Mouse (Mus musculus) heart, adult 9 months (tissue): ENCODE measurements at regions not wholly inside any gene's neighbourhood (a gene's known extent, or its start where the extent isn't known, plus 50 kb on each side); places are given as distances from the start of the nearest gene placed in this dataset.
A peak's percentile ranks its signal among the peaks of the same experiment; 100 is the strongest.
"Not testable (repeated sequence)": the region's sequence is repeated elsewhere in the genome, so short reads cannot be mapped to it uniquely, and the experiment has no call there.

ENCODE experiments used
- DNase-seq, 2 experiments: peaks; one replicate each; pipeline ENCODE4 v3.0.0; 2022; ENCODE audit warnings: low spot score in 2 of 2

DNA sequence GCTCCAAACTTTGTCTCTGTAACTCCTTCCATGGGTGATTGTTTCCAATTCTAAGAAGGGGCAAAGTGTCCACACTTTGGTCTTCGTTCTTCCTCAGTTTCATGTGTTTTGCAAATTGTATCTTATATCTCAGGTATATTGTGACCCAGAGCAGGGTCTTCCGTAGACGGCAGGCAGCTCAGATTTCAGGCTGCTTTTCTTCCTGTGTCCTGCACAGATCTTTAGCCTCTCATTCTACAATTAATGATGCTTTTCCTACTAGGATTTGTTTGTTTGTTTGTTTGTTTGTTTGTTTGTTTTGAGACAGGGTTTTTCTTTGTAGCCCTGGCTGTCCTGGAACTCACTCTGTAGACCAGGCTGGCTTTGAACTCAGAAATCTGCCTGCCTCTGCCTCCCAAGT, 69.0 kb upstream of the Cpsf6 start:
- DNase-seq, result not testable (repeated sequence)

DNA sequence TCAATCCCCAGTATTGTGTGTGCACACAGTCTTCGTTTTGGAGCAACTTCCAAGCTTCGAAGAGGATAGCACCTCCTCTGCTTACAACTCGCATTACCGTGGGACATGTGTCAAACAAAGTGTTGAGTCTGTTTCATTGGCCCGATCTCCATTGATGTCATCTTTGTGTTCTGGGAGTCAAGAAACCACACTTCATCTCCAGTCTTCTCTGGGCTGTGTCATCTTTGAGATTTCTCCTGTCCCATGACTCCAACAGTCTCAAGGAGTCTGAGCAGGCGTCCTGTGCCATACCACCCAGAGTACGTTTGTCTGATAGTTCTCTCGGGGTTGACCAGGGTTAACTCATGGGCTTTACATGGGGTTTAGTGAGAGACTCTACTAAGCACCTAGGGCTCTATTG, 67.8 kb upstream of the Cpsf6 start:
- no peak for DNase-seq

DNA sequence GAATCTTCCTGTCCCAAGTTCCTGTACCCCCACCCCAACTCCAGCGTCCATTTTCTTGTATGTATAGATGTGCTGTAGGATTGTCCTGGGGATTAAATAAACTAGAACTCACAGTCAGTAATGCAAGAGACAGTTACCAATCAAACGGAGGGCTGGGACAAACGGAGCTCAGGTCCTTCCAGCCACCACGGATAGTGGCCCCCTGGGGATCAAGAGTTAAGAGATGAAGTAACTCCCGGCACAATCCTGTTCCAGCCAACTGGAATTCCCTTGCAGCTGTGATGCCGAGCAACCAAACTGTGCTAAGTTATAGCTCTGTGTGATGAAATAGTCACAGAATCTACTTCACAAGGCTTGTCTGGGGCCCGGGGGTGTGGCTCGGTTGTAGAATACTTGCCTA, 67.4 kb upstream of the Cpsf6 start:
- DNase-seq, result no peak

DNA sequence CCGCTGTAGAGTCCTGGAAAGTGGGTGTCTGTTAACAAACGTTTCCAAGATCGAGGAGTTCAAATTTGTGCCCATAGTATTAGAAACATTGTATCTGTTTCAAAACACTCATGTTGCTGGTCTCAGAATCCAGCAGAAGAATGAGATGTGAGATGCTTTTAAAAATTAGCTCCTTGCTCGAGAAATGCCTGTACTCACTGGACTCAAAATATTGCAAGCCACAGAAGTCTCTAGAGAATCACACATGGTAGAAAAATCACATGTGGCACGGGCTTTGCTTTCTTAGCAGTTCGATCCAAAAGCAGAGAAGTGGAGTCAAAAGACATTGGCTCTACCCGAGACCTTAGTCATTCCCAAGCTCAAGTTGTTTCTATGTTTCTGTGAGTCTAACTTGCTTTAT, 67.0 kb upstream of the Cpsf6 start:
- DNase-seq, result no peak

DNA sequence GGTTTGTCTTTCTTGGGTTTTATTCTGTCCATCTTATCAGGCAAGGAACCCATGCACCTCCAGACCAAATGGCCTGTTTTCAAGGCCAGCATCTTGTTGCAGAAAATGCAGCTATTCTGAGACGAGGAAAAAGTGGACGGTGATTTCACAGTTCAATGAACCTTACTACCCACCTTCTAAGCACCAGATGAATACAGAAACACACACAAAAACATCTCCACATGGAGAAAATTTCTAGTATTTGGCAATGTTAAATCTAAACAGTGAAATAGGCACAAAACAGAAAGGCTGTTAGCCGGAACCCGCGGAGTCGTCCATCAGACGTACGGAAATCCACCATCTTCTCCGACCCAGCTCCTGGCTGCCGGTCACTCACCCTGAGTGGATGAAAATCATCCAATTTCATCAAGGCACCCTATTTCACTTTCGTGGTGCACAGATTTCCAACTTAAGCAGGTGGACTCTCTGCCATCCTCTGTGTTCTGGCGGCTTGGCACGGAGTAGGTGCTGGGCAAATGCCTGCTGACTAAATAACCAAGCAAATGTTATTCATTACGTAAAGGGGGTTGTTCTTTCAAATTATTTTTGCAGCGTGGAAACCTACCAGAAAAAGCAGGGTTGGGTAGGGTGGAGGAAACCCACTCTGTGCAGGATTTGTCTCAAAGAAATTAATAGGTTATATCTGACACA, 66.1 kb upstream of the Cpsf6 start:
- no peak for DNase-seq

DNA sequence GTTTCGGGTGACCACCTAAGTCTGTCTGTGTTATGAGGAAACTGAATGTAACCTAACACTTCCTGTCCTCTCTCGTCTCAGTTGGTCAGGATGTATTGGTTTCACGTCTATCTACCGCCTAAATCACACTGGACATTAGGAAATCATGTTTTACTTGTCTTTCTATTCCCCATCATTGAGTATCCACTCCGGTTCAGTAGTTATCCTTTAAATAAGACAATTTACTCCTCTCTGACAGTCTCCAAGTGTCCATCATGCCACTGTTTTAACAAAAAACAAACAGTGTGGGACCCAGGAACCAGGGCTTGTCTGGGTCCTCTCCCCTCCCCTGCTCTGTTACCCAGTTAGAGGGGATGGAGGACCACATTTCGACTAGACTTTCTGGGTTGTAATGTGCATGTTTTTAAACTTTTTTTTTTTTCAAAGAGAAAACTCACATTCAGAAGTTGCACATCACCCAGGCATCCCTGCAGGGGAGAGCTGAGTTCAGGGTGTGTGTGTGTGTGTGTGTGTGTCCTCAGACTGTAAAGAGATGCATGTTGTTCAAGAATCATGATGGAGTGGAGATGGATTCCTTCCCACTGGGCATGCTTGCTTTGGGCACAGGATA, 65.5 kb upstream of the Cpsf6 start:
- no peak for DNase-seq

DNA sequence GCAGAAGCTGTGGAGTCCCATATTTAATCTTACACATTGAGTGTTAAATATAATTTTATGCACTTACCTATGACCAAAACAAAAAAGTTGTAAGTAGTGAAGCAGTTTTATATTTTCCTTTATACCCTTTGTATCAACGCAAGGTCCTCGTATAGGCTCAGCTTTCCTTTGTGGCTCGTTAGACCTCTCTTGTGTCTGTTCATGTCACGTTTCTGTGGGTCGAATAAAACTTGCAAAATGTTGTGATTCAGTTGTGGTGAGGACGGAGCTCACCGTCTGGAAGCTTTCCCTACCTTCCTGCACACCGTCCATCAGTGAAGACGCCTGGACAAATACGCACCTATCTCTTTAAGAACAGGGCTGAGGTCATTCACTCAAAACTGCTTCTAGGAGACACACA, 64.9 kb upstream of the Cpsf6 start:
- no peak for DNase-seq

DNA sequence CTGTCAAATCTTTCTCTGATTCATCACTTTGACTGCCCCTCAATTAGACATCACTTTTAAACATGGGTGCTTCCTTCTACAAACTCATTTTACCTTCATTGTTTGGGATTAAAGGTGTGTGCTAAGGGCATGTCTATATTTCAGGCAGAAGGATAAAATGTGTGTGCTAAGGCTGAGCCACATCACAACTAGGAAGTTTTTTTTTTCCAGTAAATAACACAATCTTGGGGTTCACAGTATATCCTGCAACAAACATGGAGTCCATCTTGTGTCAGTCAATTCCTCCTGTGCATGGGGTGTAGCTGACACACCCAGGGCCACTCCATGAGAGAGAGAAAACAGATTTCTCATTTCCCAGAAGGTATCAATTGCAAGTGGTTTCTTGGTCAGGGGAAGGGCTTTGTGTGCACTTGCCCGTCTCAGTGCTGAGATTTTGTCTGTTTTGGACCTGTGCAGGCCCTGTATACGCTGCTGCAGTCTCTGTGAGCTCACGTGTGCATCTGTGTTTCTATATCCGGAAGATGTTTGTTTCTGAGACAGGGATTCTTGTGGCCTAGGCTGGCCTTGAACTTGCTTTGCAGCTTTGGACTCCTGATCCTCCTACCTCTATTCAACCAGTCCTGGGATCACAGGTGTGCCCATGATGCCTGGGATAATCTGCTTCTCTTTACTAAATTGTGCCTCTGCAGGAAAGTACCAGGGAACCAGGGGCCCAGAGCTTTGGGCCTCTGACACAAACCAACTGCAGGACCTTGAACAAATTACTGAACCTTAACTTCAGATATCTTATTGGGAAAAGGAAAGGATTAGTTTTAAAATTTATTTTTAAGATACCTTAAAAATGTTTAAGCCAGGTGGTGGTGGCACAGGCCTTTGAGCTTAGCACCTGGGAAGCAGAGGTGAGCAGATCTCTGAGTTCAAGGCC, 63.9 kb upstream of the Cpsf6 start:
- no peak for DNase-seq

DNA sequence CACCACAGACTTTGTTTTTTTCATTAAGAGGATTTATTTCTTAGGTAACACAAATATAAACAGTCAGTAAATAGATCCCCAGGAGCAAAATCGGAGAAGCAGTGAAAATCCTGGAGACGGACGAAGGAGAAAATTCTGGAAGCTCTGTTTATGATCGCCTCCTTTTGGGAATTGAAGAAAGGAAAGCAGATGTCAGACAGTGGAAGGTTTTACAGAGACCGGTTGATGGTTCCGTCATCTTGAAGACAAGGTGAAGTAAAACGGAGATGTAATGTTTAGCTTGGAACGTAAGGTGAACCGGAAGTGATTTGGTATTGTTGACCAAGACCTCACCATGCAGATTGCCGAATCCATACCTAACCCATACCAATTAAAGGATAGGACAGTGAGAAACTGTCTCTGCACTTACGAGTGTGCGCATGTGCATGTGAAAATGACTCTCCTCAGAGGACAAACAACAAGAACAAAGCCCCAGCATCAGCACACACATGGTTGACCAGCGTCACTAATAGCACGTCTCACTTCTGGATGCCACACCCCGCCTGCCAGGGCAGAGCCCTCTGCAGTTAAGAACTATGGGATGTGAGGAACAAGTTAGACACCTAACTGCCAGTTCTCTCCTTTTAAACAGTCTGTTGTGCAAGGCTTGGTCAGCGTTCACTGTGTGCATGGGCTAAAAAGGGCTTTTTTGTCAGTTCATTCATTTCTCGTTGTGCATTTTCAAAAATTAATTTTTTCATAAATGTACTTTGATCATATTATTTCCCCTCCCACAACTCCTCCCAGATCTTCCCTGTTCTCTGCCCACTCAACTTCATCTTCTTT, 62.4 kb upstream of the Cpsf6 start:
- DNase-seq, result no peak

DNA sequence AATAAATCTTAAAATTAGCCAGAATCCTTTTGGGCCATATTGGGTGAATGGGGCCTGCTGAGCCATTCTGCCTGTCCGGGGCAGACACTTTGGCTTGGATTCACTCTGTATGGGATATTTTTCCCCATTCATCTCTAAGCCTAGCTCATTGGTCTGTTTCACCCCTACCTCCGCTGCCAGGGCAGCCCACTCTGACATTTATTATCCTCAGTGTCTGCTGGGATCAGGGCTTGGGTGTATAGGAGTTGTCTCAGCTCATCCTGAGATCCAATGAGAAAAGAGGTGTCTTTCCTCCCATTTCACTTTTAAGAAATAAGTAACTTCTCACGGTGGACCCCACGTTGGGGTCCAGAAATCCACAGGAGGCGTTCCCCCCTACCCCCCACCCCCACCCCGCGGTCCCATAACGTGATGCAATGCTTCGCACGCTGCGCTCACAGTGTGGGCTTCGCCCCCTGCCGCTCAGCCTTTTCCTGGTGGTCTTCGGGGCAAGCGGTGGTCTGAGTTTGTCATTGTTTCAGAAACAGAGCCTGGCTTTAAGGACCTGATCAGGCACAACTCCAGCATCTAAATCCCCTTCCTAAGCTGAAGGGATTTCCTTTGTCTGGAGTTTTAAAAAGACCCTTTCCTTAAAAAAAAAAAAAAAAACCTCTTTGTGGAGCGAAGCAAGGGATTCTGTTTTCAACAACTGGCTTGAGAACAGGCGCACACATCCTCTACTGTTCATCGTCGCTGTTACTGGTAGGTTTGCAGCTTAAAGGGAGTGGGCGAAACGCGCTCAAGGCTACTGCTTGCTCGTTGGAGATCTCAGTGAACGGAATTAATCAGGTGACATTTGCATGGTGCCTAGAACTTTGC, 61.5 kb upstream of the Cpsf6 start:
- no peak for DNase-seq

DNA sequence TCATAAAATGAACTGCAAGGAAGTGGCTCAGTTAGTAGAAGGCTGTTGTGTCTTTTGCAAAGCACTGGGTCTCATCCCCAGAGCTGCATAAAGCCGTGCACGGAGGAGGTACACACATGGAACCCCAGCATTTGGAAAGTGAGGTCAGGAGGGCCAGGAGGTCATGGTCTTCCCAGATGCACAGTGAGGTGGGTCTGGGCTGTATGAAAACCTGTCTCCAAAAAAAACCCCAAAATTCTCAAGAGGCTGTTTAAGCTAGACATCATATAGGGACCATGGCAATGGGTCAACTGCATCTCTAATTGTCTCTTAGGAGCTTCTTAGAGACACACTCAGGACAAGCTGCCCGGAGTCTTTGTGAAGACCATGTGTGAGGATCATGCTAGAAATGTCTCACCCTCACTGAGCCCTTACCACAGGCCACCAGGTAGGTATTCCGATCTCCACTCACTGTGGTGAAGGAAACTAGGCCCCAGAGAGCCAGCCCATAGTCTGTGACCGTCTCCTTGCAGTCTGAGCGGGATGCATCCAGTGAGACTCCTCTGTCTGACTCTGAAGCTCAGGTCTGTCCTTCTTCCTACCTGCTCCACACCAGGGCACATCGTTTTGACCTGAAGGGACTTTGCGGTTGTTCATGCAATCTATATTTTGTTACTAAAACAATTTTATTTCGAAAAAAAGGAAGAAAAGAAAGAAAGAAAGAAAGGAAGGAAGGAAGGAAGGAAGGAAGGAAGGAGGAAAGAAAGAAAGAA, 60.6 kb upstream of the Cpsf6 start:
- DNase-seq, result no peak

DNA sequence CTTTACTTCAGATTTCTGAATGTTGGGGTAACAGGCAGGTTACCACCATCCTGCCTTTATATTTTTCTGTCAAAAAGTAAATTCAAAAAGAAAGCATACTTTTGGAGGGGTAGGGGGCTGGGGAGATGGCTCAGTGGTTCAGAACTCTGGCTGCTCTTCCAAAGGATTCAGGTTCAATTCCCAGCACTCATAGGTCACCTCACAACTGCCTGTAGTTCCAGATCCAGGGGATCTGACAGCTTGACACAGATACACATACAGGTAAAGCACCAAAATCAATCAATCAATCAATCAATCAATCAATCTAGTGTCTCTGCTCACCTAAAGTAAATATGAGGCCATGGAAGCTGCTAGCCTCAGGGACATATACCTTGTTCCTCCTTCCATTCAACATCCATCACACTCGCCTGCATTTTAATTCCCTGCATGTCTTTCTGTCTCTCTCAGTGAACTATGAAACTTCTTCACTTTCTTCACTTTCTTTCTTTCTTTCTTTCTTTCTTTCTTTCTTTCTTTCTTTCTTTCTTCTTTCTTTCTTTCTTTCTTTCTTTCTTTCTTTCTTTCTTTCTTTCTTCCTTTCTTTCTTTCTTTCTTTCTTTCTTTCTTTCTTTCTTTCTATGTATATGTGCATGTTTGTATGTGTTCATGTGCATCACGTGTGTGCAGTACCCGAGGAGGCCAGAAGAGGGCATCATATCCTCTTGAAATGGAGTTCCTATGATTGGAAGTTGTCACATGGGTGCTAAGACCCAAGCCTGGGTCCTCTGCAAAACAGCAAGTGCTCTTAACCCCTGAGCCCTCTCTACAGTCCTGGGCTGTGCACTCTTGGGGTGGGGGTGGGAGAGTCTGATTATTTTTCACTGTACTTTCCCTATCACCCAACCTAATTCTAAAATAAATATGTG, 59.6 kb upstream of the Cpsf6 start:
- DNase-seq, result no peak

DNA sequence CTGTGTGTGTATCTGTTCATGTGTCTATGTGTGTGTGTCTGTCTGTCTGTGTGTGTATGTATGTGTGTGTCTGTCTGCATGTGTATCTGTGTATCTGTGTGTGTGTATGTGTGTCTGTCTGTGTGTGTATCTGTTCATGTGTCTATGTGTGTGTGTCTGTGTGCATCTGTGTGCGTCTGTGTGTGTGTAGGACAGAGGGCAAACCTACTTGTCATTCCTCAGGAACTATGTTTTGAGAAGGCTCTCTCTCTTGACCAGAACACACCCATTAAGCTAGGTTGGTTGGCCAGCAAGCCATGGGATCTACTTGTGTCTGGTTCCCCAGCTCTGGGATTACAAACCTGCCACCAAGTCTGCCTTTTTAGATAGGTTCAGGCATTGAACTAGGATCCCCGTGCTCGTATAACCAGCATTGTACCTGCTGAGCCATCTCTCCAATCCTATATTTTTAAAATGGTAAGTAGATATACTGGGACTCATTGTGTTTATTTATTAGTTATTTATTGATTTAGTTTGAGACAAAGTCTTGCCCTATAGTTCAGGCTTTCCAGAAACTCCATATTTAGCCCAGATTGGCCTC, 58.9 kb upstream of the Cpsf6 start:
- DNase-seq, result no peak

DNA sequence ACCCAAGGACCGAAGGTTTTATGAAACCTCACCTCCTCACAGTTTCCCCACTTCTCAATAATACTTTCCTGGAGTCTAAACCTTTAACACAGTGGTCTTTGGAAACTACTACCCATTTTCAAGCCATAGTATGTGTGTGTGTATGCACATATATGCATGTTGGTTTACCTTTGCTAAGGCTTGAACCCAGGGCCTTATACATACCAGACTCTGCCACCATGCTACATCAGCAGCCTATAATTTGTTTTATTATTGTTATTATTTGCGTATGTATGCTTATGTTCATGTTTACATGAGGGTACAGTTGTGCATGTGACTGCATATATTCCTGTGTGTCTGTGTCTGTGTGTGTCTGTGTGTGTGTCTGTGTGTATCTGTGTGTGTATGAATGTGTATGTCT, 58.2 kb upstream of the Cpsf6 start:
- DNase-seq, result no peak

DNA sequence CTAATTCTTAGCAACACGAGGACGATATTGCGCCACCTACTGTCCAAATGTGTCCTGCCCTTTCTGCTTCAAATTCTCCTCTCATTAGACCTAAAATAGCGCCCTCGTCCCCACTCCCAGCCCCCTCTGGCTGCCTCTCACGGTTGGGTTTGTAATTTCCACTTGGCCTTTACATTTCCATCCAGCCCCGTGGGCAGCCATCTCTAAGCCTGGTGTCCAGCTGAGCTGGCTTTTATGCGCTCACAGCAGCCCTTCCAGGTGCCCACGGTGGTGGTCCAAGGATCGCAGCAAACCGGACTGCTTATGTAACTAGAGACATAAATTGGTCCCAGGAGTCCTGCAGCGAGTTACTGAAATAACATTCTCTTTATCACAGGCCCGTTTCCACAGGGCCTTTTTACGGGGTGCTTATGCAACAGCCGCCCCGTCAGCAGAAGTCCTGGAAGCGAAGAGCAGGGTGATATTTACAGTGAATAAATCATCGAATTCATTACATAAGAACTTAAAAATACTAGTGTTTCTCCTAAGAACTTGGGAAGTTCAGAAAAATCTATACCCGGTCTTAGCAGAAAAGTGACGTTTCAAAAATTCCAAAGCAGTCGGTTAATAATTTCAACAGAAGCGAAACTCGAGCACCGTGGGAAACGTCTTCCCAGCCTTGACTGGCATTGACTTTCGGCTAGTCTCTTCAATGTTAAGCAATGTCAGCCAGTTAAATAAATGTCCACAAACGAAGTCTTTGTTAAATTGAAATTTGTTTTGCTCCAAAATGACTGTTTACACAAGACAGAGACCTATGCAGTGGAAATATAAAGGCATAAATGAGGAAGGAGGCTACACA, 57.3 kb upstream of the Cpsf6 start:
- peak in 1 of 2 experiments; percentile 13 for DNase-seq

DNA sequence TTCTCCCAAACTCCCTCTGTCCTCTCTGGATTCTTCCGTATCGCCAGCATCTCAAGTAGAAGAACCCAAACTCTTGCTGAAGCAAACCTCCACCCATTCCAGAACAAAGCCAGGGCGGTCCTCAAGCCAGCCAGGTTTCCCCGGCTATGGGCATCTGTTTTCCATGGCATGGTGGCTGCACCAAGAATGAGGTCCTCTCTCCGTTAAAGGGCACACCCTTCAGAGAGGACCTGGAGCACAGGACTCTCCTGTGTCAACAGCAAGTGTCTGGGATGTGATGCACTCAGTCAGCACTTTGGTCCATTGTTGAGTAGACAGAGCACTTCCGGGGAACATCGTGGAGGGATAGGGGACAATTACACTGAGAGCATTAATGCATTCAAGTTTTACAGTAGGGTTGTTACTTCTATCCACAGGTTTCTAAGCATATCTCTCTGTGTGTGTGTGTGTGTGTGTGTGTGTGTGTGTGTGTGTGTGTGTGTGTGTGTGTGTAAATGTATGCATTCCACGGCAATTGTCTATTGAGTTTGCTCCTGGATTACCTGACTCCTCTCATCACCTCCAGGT, 56.6 kb upstream of the Cpsf6 start:
- DNase-seq, result no peak

DNA sequence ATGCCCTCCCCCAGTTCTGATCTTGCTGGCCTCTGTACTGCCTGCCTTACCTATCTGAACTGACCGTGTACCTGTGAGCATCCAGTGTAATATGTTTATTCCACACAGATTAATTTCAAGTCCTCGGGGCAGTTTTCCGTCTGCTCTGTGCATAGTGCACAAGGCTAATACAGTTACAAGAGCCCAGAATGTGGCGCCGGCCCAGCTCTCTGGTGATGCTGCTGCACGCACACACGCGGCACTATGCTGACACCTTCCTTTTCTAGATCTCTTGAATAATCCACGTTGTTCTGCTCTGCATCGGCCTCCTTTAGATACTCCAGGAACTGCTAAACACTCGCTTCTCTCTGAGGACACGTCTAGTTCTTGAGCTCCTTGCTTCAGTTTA, 55.9 kb upstream of the Cpsf6 start:
- DNase-seq, result no peak
